Comparison of ENCODE assay signal across 9 mouse cellular contexts in genomic region chrX:74428146-74428825, GRCm38 (mm10). TPM values are rescaled to one million over a fixed set of nuclear protein-coding genes. Genes with fewer than 3 reads are reported as not detected.
DNase-seq lines count a peak whose midpoint lies in the region; ATAC-seq and TF ChIP-seq lines count a peak whose summit lies in the region.
"Had no signal": no experiment of that assay in that cellular context is flagged by ENCODE, and none has a peak within 500 bp of the region (broad histone marks: within the 10 kb centered on the region; RNA-seq: fewer than 3 reads in every experiment).

No protein-coding gene starts in this region.

- no peak for DNase-seq in gastrocnemius, adult 2 months
- DNase-seq in gastrocnemius, postnatal 25 days, result no peak
- peak; percentile 23 for DNase-seq in thymus, postnatal 0 days (ENCODE audit: low spot score)
- no peak for DNase-seq in thymus, postnatal 10 days (ENCODE audit: low spot score in 2 of 2)
- DNase-seq in hindbrain, embryonic 10.5 days (ENCODE audit: low spot score), result peak; percentile 2
- DNase-seq in midbrain, embryonic 11.5 days (ENCODE audit: low spot score, missing footprints), result peak; percentile 93
- no peak for DNase-seq in cerebellum, postnatal 4 days (ENCODE audit: low spot score in 2 of 2)
- DNase-seq in adrenal gland, adult (ENCODE audit: inconsistent age in 2 of 2, low spot score in 1 of 2), result no peak

- peak overlapping the region; percentile 95 for H3K27ac ChIP-seq in gastrocnemius, adult 2 months
- peak overlapping the region; percentile 84 for H3K27ac ChIP-seq in hindbrain, embryonic 10.5 days
- no peak overlapping the region for H3K27ac ChIP-seq in midbrain, embryonic 11.5 days (ENCODE audit: low read depth, low read length)

- no peaks in the 10 kb centered on the region for H3K27me3 ChIP-seq in hindbrain, embryonic 10.5 days (ENCODE audit: insufficient read depth, poor library complexity, severe bottlenecking)
- no peaks in the 10 kb centered on the region for H3K27me3 ChIP-seq in midbrain, embryonic 11.5 days (ENCODE audit: control insufficient read depth, insufficient read depth, low read length)
- H3K27me3 ChIP-seq: Patski had no signal

- H3K4me3 ChIP-seq in gastrocnemius, adult 2 months, result peak overlapping the region; percentile 76
- peak overlapping the region; percentile 61 for H3K4me3 ChIP-seq in hindbrain, embryonic 10.5 days
- peak overlapping the region; percentile 54 for H3K4me3 ChIP-seq in midbrain, embryonic 11.5 days (ENCODE audit: low read depth, low read length)

- peak overlapping the region; percentile 57 for H3K9ac ChIP-seq in midbrain, embryonic 11.5 days (ENCODE audit: low read length)

- H3K4me2 ChIP-seq in midbrain, embryonic 11.5 days, result peak overlapping the region; percentile 53

- intact Hi-C loops in gastrocnemius, adult 2 months (cut with DNase I), result loop anchor here (5.0 kb wide), 1 partner anchor 181 kb away; the partner anchor contains the start of gene Flna

- H3K36me3 ChIP-seq in hindbrain, embryonic 10.5 days, result peaks cover 12% of the 10 kb centered on the region; the same call in 1 of the 2 replicates
- H3K36me3 ChIP-seq in midbrain, embryonic 11.5 days (ENCODE audit: control insufficient read depth, insufficient read depth, low read length), result no peaks in the 10 kb centered on the region

- ATAC-seq in midbrain, embryonic 11.5 days (ENCODE audit: low FRiP score), result peak; percentile 23

- no peak for TF ChIP-seq CTCF in gastrocnemius, adult 2 months (IDR thresholded peaks at IDR 0.05)

- WGBS in hindbrain, embryonic 10.5 days, result 19% methylated on average over 35 of the region's 35 CpGs
- WGBS in midbrain, embryonic 11.5 days, result 29% methylated on average over 35 of the region's 35 CpGs

- no peaks in the 10 kb centered on the region for H3K9me3 ChIP-seq in hindbrain, embryonic 10.5 days
- no peaks in the 10 kb centered on the region for H3K9me3 ChIP-seq in midbrain, embryonic 11.5 days (ENCODE audit: control insufficient read depth, low read length)

- 0 out of 2 replicates have a peak, but pooled peaks cover 5% of the 10 kb centered on the region for H3K4me1 ChIP-seq in hindbrain, embryonic 10.5 days (replicated peaks)
- H3K4me1 ChIP-seq in midbrain, embryonic 11.5 days (ENCODE audit: control insufficient read depth, insufficient read depth, low read length), result peaks cover 2% of the 10 kb centered on the region; the same call in 1 of the 2 replicates

RNA-seq across cellular contexts. Expression of gene G6pdx, which starts 0.7 kb away (rescaled TPM):
- 1 to 10 TPM; 4.2 to 4.7 TPM for total RNA-seq in gastrocnemius, adult 2 months (2021)
- total RNA-seq in gastrocnemius, postnatal 25 days (2021), result 1 to 10 TPM; 3.3 to 7.4 TPM
- 38.7 and 43.8 TPM in 2 replicates for polyA plus RNA-seq in thymus, postnatal 0 days (2015; fragmentation: Nextera tagmentation; extraction: Ambion mirVana)
- polyA plus RNA-seq in hindbrain, embryonic 10.5 days (2016; fragmentation: Nextera tagmentation; extraction: Ambion mirVana), result 53.9 and 56.4 TPM in 2 replicates
- 56.2 and 56.4 TPM in 2 replicates for polyA plus RNA-seq in midbrain, embryonic 11.5 days (2014; fragmentation: Nextera tagmentation; extraction: Ambion mirVana)

RNA-seq across cellular contexts. Expression of gene Ikbkg, which starts 35.2 kb away (rescaled TPM):
- 10 to 100 TPM; 21.2 to 26.8 TPM for total RNA-seq in gastrocnemius, adult 2 months (2021)
- total RNA-seq in gastrocnemius, postnatal 25 days (2021), result 10 to 100 TPM; 19.5 to 23.8 TPM
- polyA plus RNA-seq in thymus, postnatal 0 days (2015; fragmentation: Nextera tagmentation; extraction: Ambion mirVana), result 22.7 and 25.1 TPM in 2 replicates
- 17.0 and 20.1 TPM in 2 replicates for polyA plus RNA-seq in hindbrain, embryonic 10.5 days (2016; fragmentation: Nextera tagmentation; extraction: Ambion mirVana)
- polyA plus RNA-seq in midbrain, embryonic 11.5 days (2014; fragmentation: Nextera tagmentation; extraction: Ambion mirVana), result 22.8 and 24.8 TPM in 2 replicates

RNA-seq across cellular contexts. Expression of gene Fam3a, which starts 35.2 kb away (rescaled TPM):
- 10 to 100 TPM; 13.2 to 13.6 TPM for total RNA-seq in gastrocnemius, adult 2 months (2021)
- 10 to 100 TPM; 10.9 to 11.5 TPM for total RNA-seq in gastrocnemius, postnatal 25 days (2021)
- polyA plus RNA-seq in thymus, postnatal 0 days (2015; fragmentation: Nextera tagmentation; extraction: Ambion mirVana), result 22.7 and 23.2 TPM in 2 replicates
- polyA plus RNA-seq in hindbrain, embryonic 10.5 days (2016; fragmentation: Nextera tagmentation; extraction: Ambion mirVana), result 27.3 and 30.8 TPM in 2 replicates
- polyA plus RNA-seq in midbrain, embryonic 11.5 days (2014; fragmentation: Nextera tagmentation; extraction: Ambion mirVana), result 26.2 and 27.3 TPM in 2 replicates

RNA-seq across cellular contexts. Expression of gene Gm6880, which starts 52.9 kb away (rescaled TPM):
- total RNA-seq in gastrocnemius, adult 2 months (2021), result not detected
- not detected for total RNA-seq in gastrocnemius, postnatal 25 days (2021)
- not detected in 2 replicates for polyA plus RNA-seq in thymus, postnatal 0 days (2015; fragmentation: Nextera tagmentation; extraction: Ambion mirVana)
- not detected in 2 replicates for polyA plus RNA-seq in hindbrain, embryonic 10.5 days (2016; fragmentation: Nextera tagmentation; extraction: Ambion mirVana)
- polyA plus RNA-seq in midbrain, embryonic 11.5 days (2014; fragmentation: Nextera tagmentation; extraction: Ambion mirVana), result 0.61 TPM in 1 of 2 replicates, not detected in the other
- polyA plus RNA-seq: Patski had no signal

RNA-seq across cellular contexts. Expression of gene Slc10a3, which starts 55.1 kb away (rescaled TPM):
- 1 to 10 TPM; 2.5 TPM for total RNA-seq in gastrocnemius, adult 2 months (2021)
- 1 to 10 TPM; 2.3 to 2.6 TPM for total RNA-seq in gastrocnemius, postnatal 25 days (2021)
- polyA plus RNA-seq in thymus, postnatal 0 days (2015; fragmentation: Nextera tagmentation; extraction: Ambion mirVana), result 19.8 and 20.1 TPM in 2 replicates
- polyA plus RNA-seq in hindbrain, embryonic 10.5 days (2016; fragmentation: Nextera tagmentation; extraction: Ambion mirVana), result 9.3 and 10.8 TPM in 2 replicates
- 8.5 and 9.0 TPM in 2 replicates for polyA plus RNA-seq in midbrain, embryonic 11.5 days (2014; fragmentation: Nextera tagmentation; extraction: Ambion mirVana)

Comparison
In these comparisons a context has a peak if more than half of its experiments do, and no peak if none do; other contexts are left out.
1. DNase-seq: peak in thymus, postnatal 0 days (single experiment), hindbrain, embryonic 10.5 days (single experiment) and midbrain, embryonic 11.5 days (single experiment); none in gastrocnemius, adult 2 months (single experiment), gastrocnemius, postnatal 25 days (single experiment), thymus, postnatal 10 days (0 of 2), cerebellum, postnatal 4 days (0 of 2) and adrenal gland, adult (0 of 2).
2. Peak in every context shown above with its lines, with median percentiles within 50 percentile points of each other: H3K4me3 ChIP-seq.